In genomic region chr7:92532351-92533036, GRCm38 (mm10) we compare ENCODE assay signal across 14 mouse cellular contexts. TPM values are rescaled to one million over a fixed set of nuclear protein-coding genes. Genes with fewer than 3 reads are reported as not detected.
DNase-seq lines count a peak whose midpoint lies in the region; ATAC-seq lines count a peak whose summit lies in the region.
"Had no signal": no experiment of that assay in that cellular context is flagged by ENCODE, and none has a peak within 500 bp of the region (broad histone marks: within the 10 kb centered on the region; RNA-seq: fewer than 3 reads in every experiment).

No protein-coding gene starts in this region.

- WGBS in neural tube, embryonic 11.5 days = 58% methylated on average over 6 of the region's 6 CpGs
- 35% methylated on average over 6 of the region's 6 CpGs for WGBS in hindbrain, embryonic 12.5 days
- WGBS in midbrain, embryonic 16.5 days = 15% methylated on average over 6 of the region's 6 CpGs
- 56% methylated on average over 6 of the region's 6 CpGs for WGBS in liver, embryonic 12.5 days (ENCODE audit: insufficient replicate concordance)

- DNase-seq in neural tube, embryonic 11.5 days (ENCODE audit: low spot score) = peak; percentile 19
- DNase-seq in neural tube, embryonic 10.5 days (ENCODE audit: extremely low spot score, low spot score) = no peak
- no peak for DNase-seq in ovary, postnatal 36 days (ENCODE audit: low spot score)
- DNase-seq: cerebellum, adult 8-10 months; gastrocnemius, postnatal 14 days; heart, postnatal 36 days; lung, adult 2 months had no signal

- H3K4me2 ChIP-seq in neural tube, embryonic 11.5 days (ENCODE audit: low read depth) = no peak overlapping the region
- 0 out of 2 replicates have a peak overlapping the region, but pooled peaks have one; percentile 4 for H3K4me2 ChIP-seq in hindbrain, embryonic 12.5 days (replicated peaks)
- H3K4me2 ChIP-seq in midbrain, embryonic 16.5 days (ENCODE audit: low read length) = no peak overlapping the region
- no peak overlapping the region for H3K4me2 ChIP-seq in liver, embryonic 12.5 days
- H3K4me2 ChIP-seq: kidney, embryonic 15.5 days had no signal

- no peak overlapping the region for H3K9ac ChIP-seq in neural tube, embryonic 11.5 days (ENCODE audit: low read length)
- H3K9ac ChIP-seq in hindbrain, embryonic 12.5 days = no peak overlapping the region
- H3K9ac ChIP-seq in midbrain, embryonic 16.5 days (ENCODE audit: low read depth, low read length) = no peak overlapping the region
- no peak overlapping the region for H3K9ac ChIP-seq in liver, embryonic 12.5 days
- H3K9ac ChIP-seq: kidney, embryonic 15.5 days had no signal

- H3K9me3 ChIP-seq in neural tube, embryonic 11.5 days (ENCODE audit: control insufficient read depth, low read length) = no peaks in the 10 kb centered on the region
- H3K9me3 ChIP-seq in hindbrain, embryonic 12.5 days (replicated peaks) = no peaks in the 10 kb centered on the region
- H3K9me3 ChIP-seq in midbrain, embryonic 16.5 days (replicated peaks; ENCODE audit: control insufficient read depth, low read length, poor library complexity, severe bottlenecking) = no peaks in the 10 kb centered on the region
- H3K9me3 ChIP-seq in liver, embryonic 12.5 days (replicated peaks) = no peaks in the 10 kb centered on the region
- H3K9me3 ChIP-seq: heart, embryonic 10.5 days; kidney, embryonic 15.5 days had no signal

- H3K4me3 ChIP-seq in neural tube, embryonic 11.5 days (ENCODE audit: low read depth, low read length) = no peak overlapping the region
- no peak overlapping the region for H3K4me3 ChIP-seq in hindbrain, embryonic 12.5 days
- H3K4me3 ChIP-seq in midbrain, embryonic 16.5 days (ENCODE audit: low read depth, low read length) = no peak overlapping the region
- H3K4me3 ChIP-seq in liver, embryonic 12.5 days = no peak overlapping the region
- H3K4me3 ChIP-seq: heart, embryonic 10.5 days; kidney, embryonic 15.5 days had no signal

- no peak overlapping the region for H3K27ac ChIP-seq in neural tube, embryonic 11.5 days (ENCODE audit: low read depth, low read length)
- peak overlapping the region; percentile 67 for H3K27ac ChIP-seq in hindbrain, embryonic 12.5 days
- H3K27ac ChIP-seq in midbrain, embryonic 16.5 days (ENCODE audit: low read length) = peak overlapping the region; percentile 79
- no peak overlapping the region for H3K27ac ChIP-seq in liver, embryonic 12.5 days
- H3K27ac ChIP-seq: heart, embryonic 10.5 days; kidney, embryonic 15.5 days had no signal

- ATAC-seq in neural tube, embryonic 11.5 days (ENCODE audit: insufficient read depth, low FRiP score, low TSS enrichment) = no peak
- ATAC-seq in hindbrain, embryonic 12.5 days (ENCODE audit: low FRiP score) = peak; percentile 86
- ATAC-seq in midbrain, embryonic 16.5 days = peak; percentile 92
- ATAC-seq in liver, embryonic 12.5 days = no peak
- ATAC-seq in megakaryocyte, adult 5-6 weeks (ENCODE audit: poor library complexity, severe bottlenecking) = no peak

- no peaks in the 10 kb centered on the region for H3K4me1 ChIP-seq in neural tube, embryonic 11.5 days (ENCODE audit: control insufficient read depth, insufficient read depth, low read length)
- peaks cover 10% of the 10 kb centered on the region; the same call in 1 of the 2 replicates for H3K4me1 ChIP-seq in hindbrain, embryonic 12.5 days
- peaks cover 8% of the 10 kb centered on the region; the same call in 1 of the 2 replicates for H3K4me1 ChIP-seq in midbrain, embryonic 16.5 days (ENCODE audit: control insufficient read depth, insufficient read depth, low read length)
- no peaks in the 10 kb centered on the region for H3K4me1 ChIP-seq in liver, embryonic 12.5 days
- H3K4me1 ChIP-seq: heart, embryonic 10.5 days; kidney, embryonic 15.5 days had no signal

- no peaks in the 10 kb centered on the region for H3K27me3 ChIP-seq in neural tube, embryonic 11.5 days (ENCODE audit: control insufficient read depth, insufficient read depth, low read length)
- H3K27me3 ChIP-seq in hindbrain, embryonic 12.5 days = no peaks in the 10 kb centered on the region
- H3K27me3 ChIP-seq in midbrain, embryonic 16.5 days (ENCODE audit: control insufficient read depth, insufficient read depth, low read depth, low read length) = no peaks in the 10 kb centered on the region
- no peaks in the 10 kb centered on the region for H3K27me3 ChIP-seq in liver, embryonic 12.5 days (replicated peaks)
- H3K27me3 ChIP-seq: kidney, embryonic 15.5 days had no signal

- no peaks in the 10 kb centered on the region for H3K36me3 ChIP-seq in neural tube, embryonic 11.5 days (ENCODE audit: control insufficient read depth, insufficient read depth, low read length)
- H3K36me3 ChIP-seq in hindbrain, embryonic 12.5 days = no peaks in the 10 kb centered on the region
- H3K36me3 ChIP-seq in midbrain, embryonic 16.5 days (ENCODE audit: control insufficient read depth, insufficient read depth, low read length) = no peaks in the 10 kb centered on the region
- no peaks in the 10 kb centered on the region for H3K36me3 ChIP-seq in liver, embryonic 12.5 days
- H3K36me3 ChIP-seq: heart, embryonic 10.5 days; kidney, embryonic 15.5 days had no signal

RNA-seq across cellular contexts. Expression of gene Ccdc90b, which starts 28.5 kb away (rescaled TPM):
- 63.9 and 69.7 TPM in 2 replicates for polyA plus RNA-seq in neural tube, embryonic 11.5 days (2014; fragmentation: Nextera tagmentation; extraction: Ambion mirVana)
- polyA plus RNA-seq in hindbrain, embryonic 12.5 days (2016; fragmentation: Nextera tagmentation; extraction: Ambion mirVana) = 74.6 and 77.6 TPM in 2 replicates
- 58.3 and 64.0 TPM in 2 replicates for polyA plus RNA-seq in midbrain, embryonic 16.5 days (2015; fragmentation: Nextera tagmentation; extraction: Ambion mirVana)
- polyA plus RNA-seq in liver, embryonic 12.5 days (2016; fragmentation: Nextera tagmentation; extraction: Ambion mirVana) = 20.1 and 21.2 TPM in 2 replicates
- 13.6 and 17.5 TPM in 2 replicates for total RNA-seq in megakaryocyte, adult 5-6 weeks (2015)
- total RNA-seq in megakaryocyte, adult 5-6 weeks (2017) = 19.0 and 21.5 TPM in 2 replicates
- total RNA-seq: MEL had no signal

Comparison
In these comparisons a context has a peak if more than half of its experiments do, and no peak if none do; other contexts are left out.
1. ATAC-seq: peak in hindbrain, embryonic 12.5 days (single experiment) and midbrain, embryonic 16.5 days (single experiment); none in neural tube, embryonic 11.5 days (single experiment), liver, embryonic 12.5 days (single experiment) and megakaryocyte, adult 5-6 weeks (single experiment).
2. H3K27ac ChIP-seq: peak in hindbrain, embryonic 12.5 days (single experiment) and midbrain, embryonic 16.5 days (single experiment); none in neural tube, embryonic 11.5 days (single experiment) and liver, embryonic 12.5 days (single experiment).